Mouse (Mus musculus): ENCODE data around the gene Grb14. TPM values are rescaled to one million over a fixed set of nuclear protein-coding genes. Genes with fewer than 3 reads are reported as not detected.

Grb14 gene
- total and polyA plus RNA-seq, 3 experiments = 0.61 to 0.85 (median 0.74) TPM

- no peak overlapping the region for H3K4me3 ChIP-seq (replicated peaks in 1 of 3; ENCODE audit: low read depth in 2 of 3, low read length in 2 of 3, poor library complexity in 1 of 3)
- no peaks in the 10 kb centered on the region for H3K27me3 ChIP-seq (replicated peaks)
- dilution Hi-C loops (cut with MboI; ENCODE audit: extremely low pct_ligation_motif_present, extremely low pct_unique_long_range_greater_than_20kb, low sequenced_read_pairs) = no loop called here
- H3K27ac ChIP-seq (ENCODE audit: insufficient read depth, low read depth) = no peak overlapping the region
- no peaks in the 10 kb centered on the region for H3K36me3 ChIP-seq (replicated peaks in 1 of 2; ENCODE audit: control insufficient read depth in 1 of 2, insufficient read depth in 1 of 2, low read length in 1 of 2)
- H3K4me2 ChIP-seq (ENCODE audit: insufficient read depth, low read depth, poor library complexity, severe bottlenecking) = no peak overlapping the region
- TF ChIP-seq HCFC1 (IDR thresholded peaks at IDR 0.05; ENCODE audit: low read depth, low read length) (no peak), EP300 (IDR thresholded peaks at IDR 0.05; ENCODE audit: low read length) (no peak), PAX5 (IDR thresholded peaks at IDR 0.05; ENCODE audit: low read length) (no peak), ZC3H11A (IDR thresholded peaks at IDR 0.05; ENCODE audit: low read depth, low read length) (no peak), CTCF (conservative IDR thresholded peaks at IDR 0.05 in 1 of 2, IDR thresholded peaks at IDR 0.05 in 1 of 2; ENCODE audit: low read depth in 2 of 2, low read length in 2 of 2) (no peak), RAD21 (IDR thresholded peaks at IDR 0.05; ENCODE audit: low read depth, low read length) (no peak), MXI1 (IDR thresholded peaks at IDR 0.05; ENCODE audit: low read depth, low read length) (no peak), NELFE (IDR thresholded peaks at IDR 0.05; ENCODE audit: low read depth, low read length) (no peak), ZMIZ1 (IDR thresholded peaks at IDR 0.05; ENCODE audit: low read depth, low read length) (no peak), BHLHE40 (IDR thresholded peaks at IDR 0.05; ENCODE audit: low read depth, low read length) (no peak), USF2 (conservative IDR thresholded peaks at IDR 0.05; ENCODE audit: low read depth, low read length) (no peak), SMC3 (IDR thresholded peaks at IDR 0.05; ENCODE audit: low read depth, low read length) (no peak)
- no peak overlapping the region for H3K9ac ChIP-seq (ENCODE audit: insufficient read depth, low read depth)
- DNase-seq (ENCODE audit: extremely low read depth) = no peak
- H3K9me3 ChIP-seq (replicated peaks; ENCODE audit: low read length) = no peaks in the 10 kb centered on the region
- in situ Hi-C loops (cut with MboI; ENCODE audit: low pct_ligation_motif_present, low pct_unique_long_range_greater_than_20kb, low sequenced_read_pairs) = no loop called here
- H3K79me2 ChIP-seq (replicated peaks; ENCODE audit: control insufficient read depth, extremely low read depth, insufficient read depth, poor library complexity, severe bottlenecking) = no peaks in the 10 kb centered on the region
- H3K4me1 ChIP-seq (ENCODE audit: control insufficient read depth in 1 of 2, insufficient read depth in 2 of 2) = no peaks in the 10 kb centered on the region
These were observed 69.3 kb downstream of the Grb14 start for GRCm38 (mm10) chr2:64955441-64955840.

- no peaks in the 10 kb centered on the region for H3K79me2 ChIP-seq (replicated peaks; ENCODE audit: control insufficient read depth, extremely low read depth, insufficient read depth, poor library complexity, severe bottlenecking)
- no peaks in the 10 kb centered on the region for H3K27me3 ChIP-seq (replicated peaks)
- no peaks in the 10 kb centered on the region for H3K36me3 ChIP-seq (replicated peaks in 1 of 2; ENCODE audit: control insufficient read depth in 1 of 2, insufficient read depth in 1 of 2, low read length in 1 of 2)
- DNase-seq (ENCODE audit: extremely low read depth) = no peak
- in situ Hi-C loops (cut with MboI; ENCODE audit: low pct_ligation_motif_present, low pct_unique_long_range_greater_than_20kb, low sequenced_read_pairs) (no loop called here), dilution Hi-C loops (cut with MboI; ENCODE audit: extremely low pct_ligation_motif_present, extremely low pct_unique_long_range_greater_than_20kb, low sequenced_read_pairs) (no loop called here)
- H3K9me3 ChIP-seq (replicated peaks; ENCODE audit: low read length) = no peaks in the 10 kb centered on the region
- no peak overlapping the region for H3K27ac ChIP-seq (ENCODE audit: insufficient read depth, low read depth)
- no peak overlapping the region for H3K9ac ChIP-seq (ENCODE audit: insufficient read depth, low read depth)
- no peak for TF ChIP-seq RCOR1 (conservative IDR thresholded peaks at IDR 0.05; ENCODE audit: low read depth, low read length)
- no peak for TF ChIP-seq MAX (IDR thresholded peaks at IDR 0.05; ENCODE audit: low read length)
- no peak for TF ChIP-seq ZC3H11A (IDR thresholded peaks at IDR 0.05; ENCODE audit: low read depth, low read length)
- TF ChIP-seq GABPA (IDR thresholded peaks at IDR 0.05; ENCODE audit: insufficient replicate concordance, low read depth, low read length) = no peak
- TF ChIP-seq E2F4 (IDR thresholded peaks at IDR 0.05; ENCODE audit: insufficient replicate concordance, low read depth, low read length) = no peak
- no peak for TF ChIP-seq CTCF (conservative IDR thresholded peaks at IDR 0.05 in 1 of 2, IDR thresholded peaks at IDR 0.05 in 1 of 2; ENCODE audit: low read depth in 2 of 2, low read length in 2 of 2)
- H3K4me3 ChIP-seq (replicated peaks in 1 of 3; ENCODE audit: low read depth in 2 of 3, low read length in 2 of 3, poor library complexity in 1 of 3) = no peak overlapping the region
- no peak overlapping the region for H3K4me2 ChIP-seq (ENCODE audit: insufficient read depth, low read depth, poor library complexity, severe bottlenecking)
- H3K4me1 ChIP-seq (ENCODE audit: control insufficient read depth in 1 of 2, insufficient read depth in 2 of 2) = peaks cover 0 to 4% of the 10 kb centered on the region in 2 experiments; a peak in 1 of 4 replicates
These were observed 75.6 kb downstream of the Grb14 start for GRCm38 (mm10) chr2:64949210-64949609.
